ENCODE assay signal across 23 mouse cellular contexts in the genomic region with DNA sequence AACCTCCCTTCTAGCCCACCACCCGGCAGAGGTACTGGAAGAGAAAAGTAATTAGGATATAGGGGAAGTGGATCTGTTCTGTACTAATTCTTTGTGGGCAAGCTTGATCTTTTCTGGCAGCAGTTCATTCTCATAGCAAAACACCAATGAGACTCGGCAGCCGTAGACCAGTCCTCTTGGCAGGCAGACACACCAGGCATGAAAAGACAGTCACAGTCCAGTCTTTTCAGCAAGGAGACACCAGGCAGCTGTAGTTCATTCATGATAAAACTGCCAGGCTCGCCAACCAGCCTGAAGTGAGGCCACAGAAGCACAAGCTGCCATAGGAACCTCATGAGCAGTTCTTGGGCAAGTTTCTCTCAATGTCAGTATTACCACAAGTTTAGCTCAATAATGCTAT.
DNase-seq lines count a peak whose midpoint lies in the region; ATAC-seq and TF ChIP-seq lines count a peak whose summit lies in the region.
"Had no signal": no experiment of that assay in that cellular context is flagged by ENCODE, and none has a peak within 500 bp of the region (broad histone marks: within the 10 kb centered on the region; RNA-seq: fewer than 3 reads in every experiment).

No protein-coding gene starts in this region.

- no peak overlapping the region for H3K9ac ChIP-seq in forebrain, embryonic 14.5 days (ENCODE audit: low read length)
- H3K9ac ChIP-seq in midbrain, postnatal 0 days (replicated peaks; ENCODE audit: low read length, poor library complexity, severe bottlenecking): no peak overlapping the region
- no peak overlapping the region for H3K9ac ChIP-seq in midbrain, embryonic 13.5 days (replicated peaks)
- H3K9ac ChIP-seq: liver, embryonic 13.5 days; lung, embryonic 15.5 days; midbrain, embryonic 15.5 days had no signal

- H3K27ac ChIP-seq in forebrain, embryonic 14.5 days (ENCODE audit: low read depth, low read length): no peak overlapping the region
- H3K27ac ChIP-seq in forebrain, embryonic 10.5 days: no peak overlapping the region
- H3K27ac ChIP-seq in midbrain, postnatal 0 days (ENCODE audit: low read depth, low read length): no peak overlapping the region
- H3K27ac ChIP-seq in midbrain, embryonic 13.5 days: no peak overlapping the region
- H3K27ac ChIP-seq: liver, embryonic 13.5 days; lung, embryonic 15.5 days; midbrain, embryonic 15.5 days had no signal

- ATAC-seq in forebrain, embryonic 14.5 days: peak; percentile 40; the same call in 1 of the 2 replicates
- no peak for ATAC-seq in midbrain, postnatal 0 days (ENCODE audit: low FRiP score)
- ATAC-seq in midbrain, embryonic 13.5 days: no peak
- ATAC-seq: activated CD4-positive, CD25-positive, alpha-beta regulatory T cell, adult 4 months; intestine, postnatal 0 days; midbrain, embryonic 15.5 days had no signal

- no peaks in the 10 kb centered on the region for H3K27me3 ChIP-seq in forebrain, embryonic 14.5 days (replicated peaks; ENCODE audit: control insufficient read depth, insufficient read depth, low read length)
- H3K27me3 ChIP-seq in forebrain, embryonic 10.5 days (ENCODE audit: poor library complexity, severe bottlenecking): no peaks in the 10 kb centered on the region
- no peaks in the 10 kb centered on the region for H3K27me3 ChIP-seq in midbrain, postnatal 0 days (ENCODE audit: insufficient read depth, low read length)
- H3K27me3 ChIP-seq in midbrain, embryonic 13.5 days: no peaks in the 10 kb centered on the region
- H3K27me3 ChIP-seq: CH12.LX; liver, embryonic 13.5 days; lung, embryonic 15.5 days; megakaryocyte, embryonic 14.5 days; midbrain, embryonic 15.5 days had no signal

- TF ChIP-seq CTCF in midbrain, postnatal 0 days (IDR thresholded peaks at IDR 0.05): no peak

- H3K4me1 ChIP-seq in forebrain, embryonic 14.5 days (ENCODE audit: control insufficient read depth, insufficient read depth, low read length): no peaks in the 10 kb centered on the region
- H3K4me1 ChIP-seq in forebrain, embryonic 10.5 days: no peaks in the 10 kb centered on the region
- no peaks in the 10 kb centered on the region for H3K4me1 ChIP-seq in midbrain, postnatal 0 days (ENCODE audit: insufficient read depth, low read length)
- no peaks in the 10 kb centered on the region for H3K4me1 ChIP-seq in midbrain, embryonic 13.5 days (replicated peaks)
- H3K4me1 ChIP-seq: liver, embryonic 13.5 days; lung, embryonic 15.5 days; megakaryocyte, embryonic 14.5 days; midbrain, embryonic 15.5 days had no signal

- no peaks in the 10 kb centered on the region for H3K36me3 ChIP-seq in forebrain, embryonic 14.5 days (ENCODE audit: control insufficient read depth, insufficient read depth, low read length)
- no peaks in the 10 kb centered on the region for H3K36me3 ChIP-seq in forebrain, embryonic 10.5 days (replicated peaks)
- H3K36me3 ChIP-seq in midbrain, postnatal 0 days (ENCODE audit: insufficient read depth, low read length): no peaks in the 10 kb centered on the region
- no peaks in the 10 kb centered on the region for H3K36me3 ChIP-seq in midbrain, embryonic 13.5 days
- H3K36me3 ChIP-seq: G1E; liver, embryonic 13.5 days; lung, embryonic 15.5 days; midbrain, embryonic 15.5 days had no signal

- no peaks in the 10 kb centered on the region for H3K9me3 ChIP-seq in forebrain, embryonic 14.5 days (replicated peaks; ENCODE audit: control insufficient read depth, low read length)
- no peaks in the 10 kb centered on the region for H3K9me3 ChIP-seq in forebrain, embryonic 10.5 days
- H3K9me3 ChIP-seq in midbrain, postnatal 0 days (ENCODE audit: low read length): no peaks in the 10 kb centered on the region
- no peaks in the 10 kb centered on the region for H3K9me3 ChIP-seq in midbrain, embryonic 13.5 days
- H3K9me3 ChIP-seq: liver, embryonic 13.5 days; lung, embryonic 15.5 days; midbrain, embryonic 15.5 days had no signal

- H3K4me2 ChIP-seq in forebrain, embryonic 14.5 days (ENCODE audit: low read length): no peak overlapping the region
- no peak overlapping the region for H3K4me2 ChIP-seq in midbrain, postnatal 0 days (ENCODE audit: low read depth, low read length, poor library complexity, severe bottlenecking)
- H3K4me2 ChIP-seq in midbrain, embryonic 13.5 days (replicated peaks): no peak overlapping the region
- H3K4me2 ChIP-seq: liver, embryonic 13.5 days; lung, embryonic 15.5 days; midbrain, embryonic 15.5 days had no signal

- DNase-seq in forebrain, embryonic 14.5 days (ENCODE audit: low spot score): peak; percentile 56
- DNase-seq in forebrain, embryonic 10.5 days (ENCODE audit: extremely low spot score, low spot score): no peak
- peak; percentile 26 for DNase-seq in left cerebral cortex, postnatal 4 days
- no peak for DNase-seq in left cerebral cortex, postnatal 25 days (ENCODE audit: low spot score in 2 of 2)
- peak; percentile 55 for DNase-seq in midbrain, postnatal 0 days (ENCODE audit: low spot score)
- no peak for DNase-seq in layer of hippocampus, postnatal 25 days (ENCODE audit: extremely low spot score in 1 of 2, low spot score in 1 of 2)
- DNase-seq: adrenal gland, adult 8-10 months; B cell, adult 2 months; cerebellum, adult 2 months; gastrocnemius, postnatal 36 days; kidney, postnatal 25 days; liver, embryonic 13.5 days; right cerebral cortex, adult 18-20 months; right cerebral cortex, postnatal 4 days; thymus, postnatal 14 days had no signal

- WGBS in forebrain, embryonic 14.5 days: 49% methylated on average over 4 of the region's 4 CpGs
- WGBS in forebrain, embryonic 10.5 days: 90% methylated on average over 4 of the region's 4 CpGs
- 66% methylated on average over 4 of the region's 4 CpGs for WGBS in midbrain, postnatal 0 days
- 86% methylated on average over 4 of the region's 4 CpGs for WGBS in midbrain, embryonic 13.5 days

- no peak overlapping the region for H3K4me3 ChIP-seq in forebrain, embryonic 14.5 days (ENCODE audit: low read depth, low read length)
- no peak overlapping the region for H3K4me3 ChIP-seq in forebrain, embryonic 10.5 days
- H3K4me3 ChIP-seq in midbrain, postnatal 0 days (ENCODE audit: low read depth, low read length): no peak overlapping the region
- no peak overlapping the region for H3K4me3 ChIP-seq in midbrain, embryonic 13.5 days (replicated peaks)
- H3K4me3 ChIP-seq: liver, embryonic 13.5 days; lung, embryonic 15.5 days; megakaryocyte, embryonic 14.5 days; midbrain, embryonic 15.5 days had no signal

- intact Hi-C loops in left cerebral cortex, postnatal 4 days (cut with DNase I): no loop called here
- intact Hi-C loops in left cerebral cortex, postnatal 25 days (cut with DNase I): no loop called here

Comparison
In these comparisons a context has a peak if more than half of its experiments do, and no peak if none do; other contexts are left out.
1. DNase-seq: peak in forebrain, embryonic 14.5 days (single experiment), left cerebral cortex, postnatal 4 days (single experiment) and midbrain, postnatal 0 days (single experiment); none in forebrain, embryonic 10.5 days (single experiment), left cerebral cortex, postnatal 25 days (0 of 2) and layer of hippocampus, postnatal 25 days (0 of 2).